Mouse (Mus musculus) midbrain, embryonic 12.5 days (tissue): ENCODE measurements around the gene Macf1. TPM values are rescaled to one million over a fixed set of nuclear protein-coding genes. Genes with fewer than 3 reads are reported as not detected.
"Not testable (repeated sequence)": the region's sequence is repeated elsewhere in the genome, so short reads cannot be mapped to it uniquely, and the experiment has no call there.

Source experiments
- ATAC-seq: fragments of 200-750 bp; cut with Nextera tagmentation; 2 replicates; pipeline ENCODE4 v1.8.0; 2017; ENCODE audit warnings: low read depth, moderate TSS enrichment, moderate library complexity; ENCODE audit not compliant: low FRiP score
- H3K27ac ChIP-seq: fragments of 300-500 bp; sonication (generic); replicated peaks from 2 replicates; pipeline ENCODE4 v1.5.1; 2016; ENCODE audit warnings: mild to moderate bottlenecking
- H3K27me3 ChIP-seq: fragments of 300-500 bp; sonication (generic); 2 replicates; pipeline ENCODE4 v1.6.1; 2016; ENCODE audit warnings: mild to moderate bottlenecking
- H3K36me3 ChIP-seq: fragments of 300-500 bp; sonication (generic); 2 replicates; pipeline ENCODE4 v1.6.1; 2016
- H3K4me1 ChIP-seq: fragments of 300-500 bp; sonication (generic); 2 replicates; pipeline ENCODE4 v1.6.1; 2016
- H3K4me2 ChIP-seq: fragments of 300-500 bp; sonication (generic); replicated peaks from 2 replicates; pipeline ENCODE4 v1.6.1; 2016; ENCODE audit warnings: mild to moderate bottlenecking, moderate library complexity
- H3K4me3 ChIP-seq: fragments of 300-500 bp; sonication (generic); 2 replicates; pipeline ENCODE4 v1.5.1; 2016; ENCODE audit warnings: mild to moderate bottlenecking
- H3K9ac ChIP-seq: fragments of 300-500 bp; sonication (generic); replicated peaks from 2 replicates; pipeline ENCODE4 v1.6.1; 2016; ENCODE audit warnings: mild to moderate bottlenecking, moderate library complexity
- H3K9me3 ChIP-seq: fragments of 300-500 bp; sonication (generic); 2 replicates; pipeline ENCODE4 v1.6.1; 2016; ENCODE audit warnings: mild to moderate bottlenecking
- WGBS: fragments of 180-500 bp; shearing (Covaris S2); methylation state at CpG from one replicate; pipeline ENCODE4 v1.1.7; 2016; 5-methylcytosine and 5-hydroxymethylcytosine counted together
- polyA plus RNA-seq: library from polyadenylated mRNA; unstranded; fragments of >200 nt; fragmentation: Nextera tagmentation; extraction: Ambion mirVana; gene quantifications from 2 replicates; pipeline ENCODE4 v1.2.1, GENCODE M21; 2016

Gene Macf1
- polyA plus RNA-seq, 1 experiment from 2014 or later, result 78.3 TPM

DNA sequence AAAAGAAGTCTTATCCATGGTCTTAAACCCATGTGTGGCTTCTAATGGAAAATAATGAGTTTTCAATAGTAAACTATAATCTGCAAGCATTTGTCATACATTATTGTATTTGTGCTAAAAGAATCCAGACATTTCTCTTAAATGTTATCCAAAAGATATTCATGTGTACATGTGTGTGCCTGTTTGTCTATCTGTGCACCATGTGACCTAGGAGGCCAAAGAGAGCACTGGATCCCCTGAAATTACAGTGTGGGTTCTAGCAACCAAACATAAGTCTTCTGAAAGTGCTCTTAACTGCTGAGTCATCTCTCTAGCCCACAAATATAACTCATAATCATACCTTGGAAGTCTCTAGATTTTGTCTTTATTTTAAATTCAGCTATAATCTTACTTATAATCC is 234.9 kb downstream of the Macf1 start:
- peaks cover 76% of the 10 kb centered on the region for H3K36me3 ChIP-seq
- no peak overlapping the region for H3K4me2 ChIP-seq
- no peak for ATAC-seq
- no peaks in the 10 kb centered on the region for H3K9me3 ChIP-seq
- H3K4me3 ChIP-seq, result no peak overlapping the region
- H3K27me3 ChIP-seq, result no peaks in the 10 kb centered on the region
- H3K27ac ChIP-seq, result no peak overlapping the region
- no peak overlapping the region for H3K9ac ChIP-seq
- no peaks in the 10 kb centered on the region for H3K4me1 ChIP-seq

DNA sequence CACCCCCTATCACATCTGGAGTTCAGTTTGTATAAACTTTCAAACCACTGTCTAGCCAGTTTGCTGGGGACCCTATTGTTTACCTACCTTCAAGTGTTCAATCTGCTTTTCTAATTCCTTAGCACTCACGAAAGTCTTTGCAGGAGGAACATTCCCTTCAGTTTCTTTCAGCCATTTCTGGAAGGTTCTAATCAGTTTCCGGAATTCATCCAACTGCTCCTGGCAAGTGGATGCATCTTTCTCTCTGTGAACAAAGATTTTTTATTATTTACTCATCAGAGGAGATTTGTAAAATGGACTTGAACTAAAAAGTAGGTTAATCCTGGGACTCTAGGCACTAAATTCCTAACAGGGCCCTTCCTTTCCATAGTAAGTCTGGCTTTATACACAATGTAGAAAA is 236.1 kb downstream of the Macf1 start:
- H3K27ac ChIP-seq, result no peak overlapping the region
- no peaks in the 10 kb centered on the region for H3K4me1 ChIP-seq
- H3K36me3 ChIP-seq, result peaks cover 78% of the 10 kb centered on the region
- no peaks in the 10 kb centered on the region for H3K9me3 ChIP-seq
- no peak overlapping the region for H3K4me2 ChIP-seq
- ATAC-seq, result no peak
- no peak overlapping the region for H3K9ac ChIP-seq
- WGBS, result 96% methylated on average over 2 of the region's 2 CpGs
- no peak overlapping the region for H3K4me3 ChIP-seq
- H3K27me3 ChIP-seq, result no peaks in the 10 kb centered on the region

DNA sequence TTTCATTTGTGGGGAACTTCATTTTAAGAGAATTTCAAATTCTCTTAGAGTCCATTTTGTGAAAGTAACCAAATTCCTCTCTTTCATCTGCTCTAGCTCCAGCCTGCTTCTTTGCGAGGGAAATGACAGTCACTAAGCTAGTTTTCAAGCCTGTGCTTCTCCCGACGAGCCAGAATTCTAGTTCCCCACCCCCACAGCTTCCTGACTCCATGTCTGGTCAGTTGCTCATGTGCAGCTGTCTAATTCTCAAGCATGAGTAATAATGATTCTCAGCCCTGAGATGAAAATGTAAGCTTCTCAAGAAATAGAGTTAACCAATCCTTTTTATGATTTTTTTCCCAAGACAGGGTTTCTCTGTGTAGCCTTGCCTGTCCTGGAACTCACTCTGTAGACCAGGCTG is 236.9 kb downstream of the Macf1 start:
- Histone ChIP-seq H3K27me3 (no peaks in the 10 kb centered on the region), H3K36me3 (peaks cover 77% of the 10 kb centered on the region), H3K27ac (no peak overlapping the region), H3K9ac (no peak overlapping the region), H3K9me3 (no peaks in the 10 kb centered on the region), H3K4me2 (no peak overlapping the region), H3K4me3 (no peak overlapping the region), H3K4me1 (no peaks in the 10 kb centered on the region)
- no peak for ATAC-seq
- WGBS, result 78% methylated on average over 3 of the region's 3 CpGs

- WGBS, result 83% methylated on average over 7 of the region's 7 CpGs
- Histone ChIP-seq H3K4me3 (no peak overlapping the region), H3K9me3 (no peaks in the 10 kb centered on the region), H3K9ac (no peak overlapping the region), H3K4me2 (no peak overlapping the region), H3K27ac (no peak overlapping the region), H3K27me3 (no peaks in the 10 kb centered on the region), H3K36me3 (peaks cover 76% of the 10 kb centered on the region), H3K4me1 (no peaks in the 10 kb centered on the region)
- ATAC-seq, result no peak
These were observed 237.4 kb downstream of the Macf1 start for GRCm38 (mm10) chr4:123446754-123447153.

- not testable (repeated sequence) for H3K27ac ChIP-seq, H3K27me3 ChIP-seq, ATAC-seq, H3K4me1 ChIP-seq, H3K4me2 ChIP-seq, H3K9me3 ChIP-seq, H3K9ac ChIP-seq, H3K4me3 ChIP-seq
- peaks cover 75% of the 10 kb centered on the region for H3K36me3 ChIP-seq
- 95% methylated on average over 2 of the region's 2 CpGs for WGBS
These were observed 237.9 kb downstream of the Macf1 start for GRCm38 (mm10) chr4:123446221-123446620.

DNA sequence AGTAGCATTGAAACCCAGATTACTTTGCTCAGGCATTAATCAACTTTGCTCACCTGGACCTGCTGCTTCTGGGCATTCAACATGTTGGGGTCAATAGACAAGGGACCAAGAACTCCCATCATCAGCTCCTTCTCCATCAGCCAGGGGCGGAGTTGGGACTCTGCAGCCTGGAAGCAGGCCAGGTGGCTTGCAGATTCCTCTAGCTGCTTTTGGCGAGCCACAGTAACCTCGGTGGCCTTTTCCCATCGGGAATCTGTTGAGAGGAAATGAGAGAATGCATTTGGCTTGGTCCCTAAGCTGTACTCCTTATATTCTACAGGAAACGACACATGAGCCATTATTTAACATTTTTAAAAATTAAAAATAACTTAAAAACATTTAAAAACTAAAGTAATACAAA is 245.7 kb downstream of the Macf1 start:
- Histone ChIP-seq H3K36me3 (peaks cover 80% of the 10 kb centered on the region), H3K4me1 (no peaks in the 10 kb centered on the region), H3K4me3 (no peak overlapping the region), H3K27me3 (no peaks in the 10 kb centered on the region), H3K9me3 (no peaks in the 10 kb centered on the region), H3K9ac (no peak overlapping the region), H3K4me2 (no peak overlapping the region), H3K27ac (no peak overlapping the region)
- WGBS, result 83% methylated on average over 5 of the region's 5 CpGs
- ATAC-seq, result no peak

GRCm38 (mm10) chr4:123433171-123433570 is 251.0 kb downstream of the Macf1 start:
- Histone ChIP-seq H3K9ac (no peak overlapping the region), H3K36me3 (peaks cover 72% of the 10 kb centered on the region), H3K4me3 (no peak overlapping the region), H3K27me3 (no peaks in the 10 kb centered on the region), H3K9me3 (no peaks in the 10 kb centered on the region), H3K27ac (no peak overlapping the region), H3K4me2 (no peak overlapping the region), H3K4me1 (no peaks in the 10 kb centered on the region)
- ATAC-seq, result no peak
- 93% methylated on average over 3 of the region's 3 CpGs for WGBS

- ATAC-seq, result no peak
- Histone ChIP-seq H3K9ac (no peak overlapping the region), H3K27me3 (no peaks in the 10 kb centered on the region), H3K27ac (no peak overlapping the region), H3K9me3 (no peaks in the 10 kb centered on the region), H3K4me3 (no peak overlapping the region), H3K4me1 (no peaks in the 10 kb centered on the region), H3K36me3 (peaks cover 73% of the 10 kb centered on the region), H3K4me2 (no peak overlapping the region)
- WGBS, result 85% methylated on average over 12 of the region's 12 CpGs
These were observed 252.2 kb downstream of the Macf1 start for GRCm38 (mm10) chr4:123431936-123432335.

DNA sequence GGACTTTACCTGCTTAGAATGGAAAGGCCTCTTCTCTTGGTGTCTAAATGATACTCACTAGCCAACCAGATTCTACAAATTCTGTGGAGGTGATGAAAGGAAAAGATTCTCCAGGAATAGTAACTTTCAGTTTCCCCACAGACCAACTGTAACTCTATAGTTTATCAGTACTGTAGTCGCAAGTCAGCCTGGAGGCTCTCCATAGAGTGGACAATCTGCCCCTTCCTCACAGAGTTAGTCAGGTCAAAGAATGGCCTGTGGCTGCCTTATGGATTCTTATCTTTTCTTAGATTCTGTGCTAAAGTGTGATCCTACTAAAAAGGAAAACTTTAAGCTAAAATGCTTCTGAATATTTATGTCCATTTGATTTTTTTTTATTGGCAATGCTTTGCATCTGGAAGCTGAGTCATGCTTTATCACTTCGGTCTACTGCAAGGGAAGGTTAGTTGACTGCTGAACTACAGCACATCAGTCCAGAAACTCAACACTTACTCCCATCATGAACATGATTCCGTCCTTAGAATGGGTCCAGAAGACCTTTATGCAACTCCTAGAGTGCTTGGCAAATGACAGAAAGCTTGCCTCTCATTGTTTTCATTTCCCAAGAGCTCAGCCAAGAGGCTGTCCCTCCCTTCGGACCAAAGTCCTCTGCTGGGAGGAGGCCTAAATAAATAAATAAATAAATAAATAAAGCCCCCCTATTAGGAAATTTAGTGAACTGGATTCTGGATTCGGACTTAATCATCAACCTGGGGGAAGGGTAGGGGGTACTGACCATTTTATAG is 256.1 kb downstream of the Macf1 start:
- Histone ChIP-seq H3K4me2 (no peak overlapping the region), H3K9me3 (no peaks in the 10 kb centered on the region), H3K36me3 (peaks cover 50% of the 10 kb centered on the region), H3K9ac (no peak overlapping the region), H3K4me3 (no peak overlapping the region), H3K4me1 (no peaks in the 10 kb centered on the region), H3K27ac (no peak overlapping the region), H3K27me3 (no peaks in the 10 kb centered on the region)
- 92% methylated on average over 5 of the region's 5 CpGs for WGBS
- ATAC-seq, result no peak

- H3K9me3 ChIP-seq, result no peaks in the 10 kb centered on the region
- WGBS, result 87% methylated on average over 9 of the region's 9 CpGs
- H3K4me1 ChIP-seq, result no peaks in the 10 kb centered on the region
- no peak overlapping the region for H3K4me3 ChIP-seq
- no peaks in the 10 kb centered on the region for H3K27me3 ChIP-seq
- H3K36me3 ChIP-seq, result peaks cover 43% of the 10 kb centered on the region
- H3K9ac ChIP-seq, result no peak overlapping the region
- no peak overlapping the region for H3K4me2 ChIP-seq
- H3K27ac ChIP-seq, result no peak overlapping the region
- ATAC-seq, result no peak
These were observed 256.8 kb downstream of the Macf1 start for GRCm38 (mm10) chr4:123427271-123427899.

- no peak for ATAC-seq
- Histone ChIP-seq H3K9me3 (no peaks in the 10 kb centered on the region), H3K4me1 (no peaks in the 10 kb centered on the region), H3K36me3 (peaks cover 38% of the 10 kb centered on the region), H3K4me2 (no peak overlapping the region), H3K27me3 (no peaks in the 10 kb centered on the region), H3K4me3 (no peak overlapping the region), H3K9ac (no peak overlapping the region), H3K27ac (no peak overlapping the region)
- WGBS, result 92% methylated on average over 10 of the region's 10 CpGs
These were observed 257.6 kb downstream of the Macf1 start for GRCm38 (mm10) chr4:123426429-123427080.

DNA sequence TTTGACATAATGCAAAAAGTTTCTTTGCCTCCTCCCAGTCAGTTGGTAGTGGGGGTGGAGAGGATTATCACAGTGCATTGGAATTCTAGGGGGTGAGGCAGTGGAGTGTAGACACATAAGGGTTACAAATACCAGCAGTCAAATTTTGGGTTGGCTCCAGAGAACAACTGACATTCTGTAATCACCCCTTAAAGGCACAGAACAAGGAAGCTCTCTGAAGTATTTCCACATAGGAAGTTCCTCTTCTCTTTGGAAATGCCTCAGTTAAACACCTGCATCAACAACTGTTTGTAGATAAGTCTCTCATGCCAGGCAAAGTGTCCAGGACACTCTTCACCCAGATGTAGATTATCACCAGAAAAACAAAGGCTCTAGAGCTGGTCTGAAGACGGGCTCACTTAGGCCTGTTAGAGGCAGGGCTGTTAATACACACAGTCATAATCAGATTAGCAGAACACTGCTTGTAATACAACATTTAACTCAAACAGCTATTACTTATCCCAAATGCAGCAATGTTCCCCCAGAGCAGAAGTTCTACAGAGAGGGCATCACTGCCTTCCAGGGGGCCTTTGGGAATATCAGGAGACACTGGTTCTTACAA is 258.4 kb downstream of the Macf1 start:
- Histone ChIP-seq H3K4me3 (no peak overlapping the region), H3K4me2 (no peak overlapping the region), H3K9me3 (no peaks in the 10 kb centered on the region), H3K27ac (no peak overlapping the region), H3K9ac (no peak overlapping the region), H3K27me3 (no peaks in the 10 kb centered on the region), H3K4me1 (no peaks in the 10 kb centered on the region), H3K36me3 (peaks cover 30% of the 10 kb centered on the region)
- WGBS, result 76% methylated on average over 1 of the region's 1 CpGs
- ATAC-seq, result no peak
